Mouse (Mus musculus) liver, embryonic 15.5 days (tissue): Measurements from ENCODE around the gene Hist1h3d. TPM values are rescaled to one million over a fixed set of nuclear protein-coding genes. Genes with fewer than 3 reads are reported as not detected.
"Not testable (repeated sequence)": the region's sequence is repeated elsewhere in the genome, so short reads cannot be mapped to it uniquely, and the experiment has no call there.

Experiments used
- ATAC-seq: fragments of 200-750 bp; cut with Nextera tagmentation; 2 replicates; pipeline ENCODE4 v1.8.0; 2017; ENCODE audit warnings: moderate number of reproducible peaks, mild to moderate bottlenecking, moderate library complexity; ENCODE audit not compliant: insufficient read depth
- H3K27ac ChIP-seq: fragments of 300-500 bp; sonication (generic); replicated peaks from 2 replicates; pipeline ENCODE4 v1.5.1; 2015; ENCODE audit warnings: mild to moderate bottlenecking, inconsistent platforms
- H3K27me3 ChIP-seq: fragments of 300-500 bp; sonication (generic); 2 replicates; pipeline ENCODE4 v1.6.1; 2015; ENCODE audit warnings: mild to moderate bottlenecking, inconsistent platforms
- H3K36me3 ChIP-seq: fragments of 300-500 bp; sonication (generic); replicated peaks from 2 replicates; pipeline ENCODE4 v1.6.1; 2015; ENCODE audit warnings: moderate library complexity, mild to moderate bottlenecking, inconsistent platforms
- H3K4me1 ChIP-seq: fragments of 300-500 bp; sonication (generic); replicated peaks from 2 replicates; pipeline ENCODE4 v1.6.1; 2015; ENCODE audit warnings: inconsistent platforms
- H3K4me2 ChIP-seq: fragments of 300-500 bp; sonication (generic); 2 replicates; pipeline ENCODE4 v1.6.1; 2015; ENCODE audit warnings: moderate library complexity, mild to moderate bottlenecking, inconsistent platforms
- H3K4me3 ChIP-seq: fragments of 300-500 bp; sonication (generic); replicated peaks from 2 replicates; pipeline ENCODE4 v1.5.1; 2015; ENCODE audit warnings: mild to moderate bottlenecking, inconsistent platforms
- H3K9ac ChIP-seq: fragments of 300-500 bp; sonication (generic); 2 replicates; pipeline ENCODE4 v1.6.1; 2015; ENCODE audit warnings: moderate library complexity, mild to moderate bottlenecking, inconsistent platforms
- H3K9me3 ChIP-seq: fragments of 300-500 bp; sonication (generic); replicated peaks from 2 replicates; pipeline ENCODE4 v1.6.1; 2016; ENCODE audit warnings: inconsistent platforms
- WGBS: fragments of 180-500 bp; shearing (Covaris S2); methylation state at CpG from one replicate; pipeline ENCODE4 v1.1.7; 2015; ENCODE audit warnings: mixed read lengths; ENCODE audit not compliant: insufficient replicate concordance; 5-methylcytosine and 5-hydroxymethylcytosine counted together
- polyA plus RNA-seq: library from polyadenylated mRNA; unstranded; fragments of >200 nt; fragmentation: Nextera tagmentation; extraction: Ambion mirVana; gene quantifications from 2 replicates; pipeline ENCODE4 v1.2.1, GENCODE M21; 2015

The Hist1h3d gene
- polyA plus RNA-seq, 1 experiment from 2014 or later, result 6.0 TPM

- WGBS, result 7% methylated on average over 6 of the region's 6 CpGs
- H3K4me3 ChIP-seq, result peak overlapping the region; percentile 60
- no peaks in the 10 kb centered on the region for H3K27me3 ChIP-seq
- H3K9me3 ChIP-seq, result no peaks in the 10 kb centered on the region
- H3K4me2 ChIP-seq, result peak overlapping the region; percentile 74
- ATAC-seq, result peak; percentile 1; the same call in 1 of the 2 replicates
- peaks cover 63% of the 10 kb centered on the region for H3K4me1 ChIP-seq
- no peaks in the 10 kb centered on the region for H3K36me3 ChIP-seq
- H3K9ac ChIP-seq, result peak overlapping the region; percentile 78
- H3K27ac ChIP-seq, result peak overlapping the region; percentile 97
These were observed 6.9 kb downstream of the Hist1h3d start for GRCm38 (mm10) chr13:23582219-23583056.

GRCm38 (mm10) chr13:23583387-23584068 is 8.0 kb downstream of the Hist1h3d start:
- Histone ChIP-seq H3K9me3 (no peaks in the 10 kb centered on the region), H3K36me3 (no peaks in the 10 kb centered on the region), H3K27ac (peak overlapping the region; percentile 97), H3K27me3 (no peaks in the 10 kb centered on the region), H3K9ac (peak overlapping the region; percentile 78), H3K4me3 (peak overlapping the region; percentile 60), H3K4me1 (peaks cover 62% of the 10 kb centered on the region), H3K4me2 (peak overlapping the region; percentile 74)
- no peak for ATAC-seq

- Histone ChIP-seq H3K4me1 (peaks cover 63% of the 10 kb centered on the region), H3K36me3 (no peaks in the 10 kb centered on the region), H3K9me3 (no peaks in the 10 kb centered on the region), H3K9ac (peak overlapping the region; percentile 78), H3K27ac (peak overlapping the region; percentile 97), H3K27me3 (no peaks in the 10 kb centered on the region), H3K4me2 (peak overlapping the region; percentile 74), H3K4me3 (peak overlapping the region; percentile 60)
- ATAC-seq, result no peak
These were observed 8.8 kb downstream of the Hist1h3d start for GRCm38 (mm10) chr13:23584331-23584730.

GRCm38 (mm10) chr13:23585029-23585441 is 9.5 kb downstream of the Hist1h3d start:
- Histone ChIP-seq H3K9me3 (no peaks in the 10 kb centered on the region), H3K4me2 (peak overlapping the region; percentile 74), H3K27me3 (no peaks in the 10 kb centered on the region), H3K27ac (peak overlapping the region; percentile 97), H3K4me1 (peaks cover 61% of the 10 kb centered on the region), H3K36me3 (no peaks in the 10 kb centered on the region), H3K4me3 (peak overlapping the region; percentile 60), H3K9ac (peak overlapping the region; percentile 78)
- WGBS, result under 1% methylated on average over 21 of the region's 21 CpGs
- ATAC-seq, result peak; percentile 3

- Histone ChIP-seq H3K9ac (peak overlapping the region; percentile 78), H3K27ac (peak overlapping the region; percentile 97), H3K4me1 (peaks cover 55% of the 10 kb centered on the region), H3K4me3 (peak overlapping the region; percentile 60), H3K4me2 (peak overlapping the region; percentile 74)
- not testable (repeated sequence) for H3K9me3 ChIP-seq, H3K36me3 ChIP-seq, H3K27me3 ChIP-seq
- ATAC-seq, result peak; percentile 75
- WGBS, result under 1% methylated on average over 23 of the region's 36 CpGs
These were observed 10.0 kb downstream of the Hist1h3d start for GRCm38 (mm10) chr13:23585442-23586098.

- H3K4me3 ChIP-seq, result peak overlapping the region; percentile 60
- ATAC-seq, result no peak
- peak overlapping the region; percentile 66 for H3K9ac ChIP-seq
- 3% methylated on average over 22 of the region's 22 CpGs for whole genome bisulfite sequencing
- H3K36me3 ChIP-seq, result no peaks in the 10 kb centered on the region
- no peaks in the 10 kb centered on the region for H3K9me3 ChIP-seq
- H3K27ac ChIP-seq, result peak overlapping the region; percentile 97
- H3K27me3 ChIP-seq, result no peaks in the 10 kb centered on the region
- H3K4me1 ChIP-seq, result peaks cover 48% of the 10 kb centered on the region
- H3K4me2 ChIP-seq, result peak overlapping the region; percentile 74
These were observed 10.8 kb downstream of the Hist1h3d start for GRCm38 (mm10) chr13:23586099-23586939.

GRCm38 (mm10) chr13:23586940-23587225 is 11.3 kb downstream of the Hist1h3d start:
- ATAC-seq, result no peak
- H3K27me3 ChIP-seq, result no peaks in the 10 kb centered on the region
- WGBS, result 4% methylated on average over 1 of the region's 1 CpGs
- H3K36me3 ChIP-seq, result no peaks in the 10 kb centered on the region
- peak overlapping the region; percentile 74 for H3K4me2 ChIP-seq
- H3K4me1 ChIP-seq, result peaks cover 44% of the 10 kb centered on the region
- peak overlapping the region; percentile 97 for H3K27ac ChIP-seq
- peak overlapping the region; percentile 66 for H3K9ac ChIP-seq
- peak overlapping the region; percentile 60 for H3K4me3 ChIP-seq
- H3K9me3 ChIP-seq, result no peaks in the 10 kb centered on the region

GRCm38 (mm10) chr13:23591206-23591605 is 15.6 kb downstream of the Hist1h3d start:
- H3K4me3 ChIP-seq, result no peak overlapping the region
- H3K4me1 ChIP-seq, result peaks cover 55% of the 10 kb centered on the region
- no peak for ATAC-seq
- H3K4me2 ChIP-seq, result no peak overlapping the region
- H3K27me3 ChIP-seq, result no peaks in the 10 kb centered on the region
- H3K36me3 ChIP-seq, result no peaks in the 10 kb centered on the region
- no peaks in the 10 kb centered on the region for H3K9me3 ChIP-seq
- no peak overlapping the region for H3K9ac ChIP-seq
- 84% methylated on average over 7 of the region's 7 CpGs for WGBS
- no peak overlapping the region for H3K27ac ChIP-seq

GRCm38 (mm10) chr13:23591886-23592285 is 16.3 kb downstream of the Hist1h3d start:
- not testable (repeated sequence) for H3K9me3 ChIP-seq, H3K27me3 ChIP-seq, H3K9ac ChIP-seq, ATAC-seq, H3K4me2 ChIP-seq, H3K27ac ChIP-seq, H3K4me3 ChIP-seq, H3K36me3 ChIP-seq
- peaks cover 54% of the 10 kb centered on the region for H3K4me1 ChIP-seq
- 67% methylated on average over 7 of the region's 7 CpGs for WGBS

- Histone ChIP-seq H3K36me3 (no peaks in the 10 kb centered on the region), H3K4me1 (peaks cover 57% of the 10 kb centered on the region), H3K27me3 (no peaks in the 10 kb centered on the region), H3K27ac (peak overlapping the region; percentile 84), H3K9me3 (no peaks in the 10 kb centered on the region), H3K4me2 (no peak overlapping the region), H3K4me3 (no peak overlapping the region), H3K9ac (peak overlapping the region; percentile 35; the same call in 1 of the 2 replicates)
- no peak for ATAC-seq
- WGBS, result 73% methylated on average over 7 of the region's 7 CpGs
These were observed 17.1 kb downstream of the Hist1h3d start for GRCm38 (mm10) chr13:23592614-23593013.
